ENCODE assay signal across 21 mouse cellular contexts in the genomic region with DNA sequence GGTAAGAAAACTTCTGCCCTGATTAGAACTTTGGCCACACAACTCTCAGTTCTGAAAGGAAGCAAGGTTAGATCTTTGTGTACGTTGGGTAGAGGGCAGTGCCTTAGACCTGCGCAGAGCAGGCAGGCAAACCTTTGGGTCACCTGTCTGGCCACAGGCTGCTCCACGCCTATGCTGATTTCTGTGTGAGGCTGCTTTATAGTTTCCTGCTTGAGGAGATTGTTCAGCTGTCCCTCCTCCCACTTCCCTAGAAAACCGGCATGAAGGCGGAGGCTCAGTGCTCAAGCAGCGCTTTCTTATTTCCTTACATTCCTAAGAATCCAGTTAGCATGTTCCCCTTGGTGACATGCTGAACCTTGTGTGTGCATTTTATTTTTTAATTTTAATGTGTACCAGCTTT.
"Had no signal": no experiment of that assay in that cellular context is flagged by ENCODE, and none has a peak within 500 bp of the region (broad histone marks: within the 10 kb centered on the region; RNA-seq: fewer than 3 reads in every experiment).

No protein-coding gene starts in this region.

- H3K27ac ChIP-seq: limb, embryonic 12.5 days; limb, embryonic 15.5 days; liver, embryonic 14.5 days; lung, embryonic 15.5 days; midbrain, embryonic 12.5 days; midbrain, embryonic 15.5 days; neural tube, embryonic 12.5 days; neural tube, embryonic 15.5 days had no signal

- H3K4me1 ChIP-seq: limb, embryonic 12.5 days; limb, embryonic 15.5 days; lung, embryonic 15.5 days; midbrain, embryonic 15.5 days; neural tube, embryonic 12.5 days; neural tube, embryonic 15.5 days had no signal

- DNase-seq: kidney, adult 2 months; kidney, postnatal 36 days; left cerebral cortex, postnatal 4 days; liver, postnatal 0 days; lung, postnatal 14 days; lung, postnatal 4 days; right cerebral cortex, adult 18-20 months; right cerebral cortex, postnatal 14 days; right cerebral cortex, postnatal 4 days; thymus, adult 18-20 months; thymus, postnatal 4 days had no signal

- H3K36me3 ChIP-seq: limb, embryonic 12.5 days; limb, embryonic 15.5 days; midbrain, embryonic 12.5 days; midbrain, embryonic 15.5 days; neural tube, embryonic 12.5 days; neural tube, embryonic 15.5 days had no signal

- ATAC-seq: intestine, postnatal 0 days; liver, postnatal 0 days; midbrain, embryonic 15.5 days had no signal

- H3K4me3 ChIP-seq: limb, embryonic 12.5 days; limb, embryonic 15.5 days; lung, embryonic 15.5 days; midbrain, embryonic 12.5 days; midbrain, embryonic 15.5 days; neural tube, embryonic 12.5 days; neural tube, embryonic 15.5 days had no signal

- H3K4me2 ChIP-seq: limb, embryonic 12.5 days; limb, embryonic 15.5 days; liver, embryonic 11.5 days; lung, embryonic 15.5 days; midbrain, embryonic 12.5 days; midbrain, embryonic 15.5 days; neural tube, embryonic 12.5 days; neural tube, embryonic 15.5 days had no signal

- H3K27me3 ChIP-seq: limb, embryonic 12.5 days; limb, embryonic 15.5 days; lung, embryonic 15.5 days; midbrain, embryonic 12.5 days; midbrain, embryonic 15.5 days; neural tube, embryonic 12.5 days; neural tube, embryonic 15.5 days had no signal

- H3K9ac ChIP-seq: limb, embryonic 12.5 days; limb, embryonic 15.5 days; liver, embryonic 14.5 days; liver, postnatal 0 days; lung, embryonic 15.5 days; midbrain, embryonic 12.5 days; midbrain, embryonic 15.5 days; neural tube, embryonic 12.5 days; neural tube, embryonic 15.5 days had no signal

- H3K9me3 ChIP-seq: limb, embryonic 12.5 days; limb, embryonic 15.5 days; lung, embryonic 15.5 days; midbrain, embryonic 12.5 days; midbrain, embryonic 15.5 days; neural tube, embryonic 12.5 days; neural tube, embryonic 15.5 days had no signal
